Comparison of ENCODE assay signal across 19 mouse cellular contexts in genomic region chr12:88863069-88863468, GRCm38 (mm10).
DNase-seq lines count a peak whose midpoint lies in the region; ATAC-seq and TF ChIP-seq lines count a peak whose summit lies in the region.
"Had no signal": no experiment of that assay in that cellular context is flagged by ENCODE, and none has a peak within 500 bp of the region (broad histone marks: within the 10 kb centered on the region; RNA-seq: fewer than 3 reads in every experiment).

No protein-coding gene starts in this region.

- no peak overlapping the region for H3K4me3 ChIP-seq in hindbrain, embryonic 11.5 days (ENCODE audit: low read depth, low read length)
- no peak overlapping the region for H3K4me3 ChIP-seq in hindbrain, postnatal 0 days (ENCODE audit: low read length)
- no peak overlapping the region for H3K4me3 ChIP-seq in limb, embryonic 14.5 days (replicated peaks; ENCODE audit: low read length)
- no peak overlapping the region for H3K4me3 ChIP-seq in forebrain, embryonic 11.5 days (ENCODE audit: low read depth, low read length)
- H3K4me3 ChIP-seq: forebrain, embryonic 13.5 days; heart, embryonic 13.5 days; limb, embryonic 13.5 days; midbrain, embryonic 10.5 days had no signal

- no peak for TF ChIP-seq CTCF in hindbrain, postnatal 0 days (IDR thresholded peaks at IDR 0.05; ENCODE audit: low read depth)

- no peaks in the 10 kb centered on the region for H3K9me3 ChIP-seq in hindbrain, embryonic 11.5 days (ENCODE audit: control insufficient read depth, low read length)
- no peaks in the 10 kb centered on the region for H3K9me3 ChIP-seq in hindbrain, postnatal 0 days (ENCODE audit: low read length)
- H3K9me3 ChIP-seq in limb, embryonic 14.5 days (ENCODE audit: control insufficient read depth, low read length), result no peaks in the 10 kb centered on the region
- no peaks in the 10 kb centered on the region for H3K9me3 ChIP-seq in forebrain, embryonic 11.5 days (ENCODE audit: control insufficient read depth, low read length)
- H3K9me3 ChIP-seq: forebrain, embryonic 13.5 days; heart, embryonic 13.5 days; limb, embryonic 13.5 days; midbrain, embryonic 10.5 days had no signal

- no peak overlapping the region for H3K27ac ChIP-seq in hindbrain, embryonic 11.5 days (ENCODE audit: low read depth, low read length)
- H3K27ac ChIP-seq in hindbrain, postnatal 0 days, result no peak overlapping the region
- no peak overlapping the region for H3K27ac ChIP-seq in limb, embryonic 14.5 days (replicated peaks; ENCODE audit: low read depth, low read length)
- no peak overlapping the region for H3K27ac ChIP-seq in forebrain, embryonic 11.5 days (ENCODE audit: low read depth, low read length)
- H3K27ac ChIP-seq: forebrain, embryonic 13.5 days; heart, embryonic 13.5 days; limb, embryonic 13.5 days; liver, embryonic 14.5 days; midbrain, embryonic 10.5 days had no signal

- no peaks in the 10 kb centered on the region for H3K4me1 ChIP-seq in hindbrain, embryonic 11.5 days (replicated peaks; ENCODE audit: control insufficient read depth, insufficient read depth, low read length)
- H3K4me1 ChIP-seq in hindbrain, postnatal 0 days (ENCODE audit: insufficient read depth, low read length), result peaks cover 6% of the 10 kb centered on the region; the same call in 1 of the 2 replicates
- H3K4me1 ChIP-seq in limb, embryonic 14.5 days (ENCODE audit: control insufficient read depth, insufficient read depth, low read length), result no peaks in the 10 kb centered on the region
- no peaks in the 10 kb centered on the region for H3K4me1 ChIP-seq in forebrain, embryonic 11.5 days (replicated peaks; ENCODE audit: control insufficient read depth, insufficient read depth, low read length)
- H3K4me1 ChIP-seq: heart, embryonic 13.5 days had no signal

- ATAC-seq in hindbrain, embryonic 11.5 days (ENCODE audit: low FRiP score), result no peak
- ATAC-seq in hindbrain, postnatal 0 days, result no peak
- ATAC-seq in limb, embryonic 14.5 days (ENCODE audit: low FRiP score, low read depth), result no peak
- ATAC-seq in forebrain, embryonic 11.5 days (replicated peaks; ENCODE audit: low FRiP score), result no peak
- ATAC-seq: forebrain, embryonic 13.5 days; hindbrain, embryonic 16.5 days had no signal

- no peak overlapping the region for H3K4me2 ChIP-seq in hindbrain, embryonic 11.5 days (replicated peaks; ENCODE audit: low read depth, low read length)
- no peak overlapping the region for H3K4me2 ChIP-seq in hindbrain, postnatal 0 days (ENCODE audit: low read depth, low read length)
- H3K4me2 ChIP-seq in limb, embryonic 14.5 days (replicated peaks; ENCODE audit: low read depth, low read length, severe bottlenecking), result no peak overlapping the region
- no peak overlapping the region for H3K4me2 ChIP-seq in forebrain, embryonic 11.5 days (ENCODE audit: low read depth, low read length, severe bottlenecking)
- H3K4me2 ChIP-seq: forebrain, embryonic 13.5 days; heart, embryonic 13.5 days; limb, embryonic 13.5 days had no signal

- no peaks in the 10 kb centered on the region for H3K36me3 ChIP-seq in hindbrain, embryonic 11.5 days (ENCODE audit: control insufficient read depth, insufficient read depth, low read length)
- no peaks in the 10 kb centered on the region for H3K36me3 ChIP-seq in hindbrain, postnatal 0 days (ENCODE audit: insufficient read depth, low read length)
- H3K36me3 ChIP-seq in limb, embryonic 14.5 days (ENCODE audit: control insufficient read depth, insufficient read depth, low read length), result no peaks in the 10 kb centered on the region
- no peaks in the 10 kb centered on the region for H3K36me3 ChIP-seq in forebrain, embryonic 11.5 days (ENCODE audit: control insufficient read depth, insufficient read depth, low read length)
- H3K36me3 ChIP-seq: heart, embryonic 13.5 days; limb, embryonic 13.5 days; midbrain, embryonic 10.5 days had no signal

- H3K9ac ChIP-seq in hindbrain, embryonic 11.5 days (ENCODE audit: low read depth, low read length), result no peak overlapping the region
- H3K9ac ChIP-seq in hindbrain, postnatal 0 days (replicated peaks; ENCODE audit: low read length), result no peak overlapping the region
- no peak overlapping the region for H3K9ac ChIP-seq in limb, embryonic 14.5 days (ENCODE audit: low read depth, low read length, severe bottlenecking)
- H3K9ac ChIP-seq in forebrain, embryonic 11.5 days (ENCODE audit: low read length), result no peak overlapping the region
- H3K9ac ChIP-seq: forebrain, embryonic 13.5 days; heart, embryonic 13.5 days; limb, embryonic 13.5 days; liver, embryonic 14.5 days had no signal

- peak; percentile 39 for DNase-seq in hindbrain, embryonic 11.5 days (ENCODE audit: low spot score)
- DNase-seq in hindbrain, postnatal 0 days (ENCODE audit: low spot score), result no peak
- DNase-seq in lung, postnatal 10 days, result peak; percentile 8
- no peak for DNase-seq in lung, postnatal 14 days
- peak; percentile 6 for DNase-seq in ZHBTc4 (ENCODE audit: low read depth, low spot score)
- DNase-seq in limb, embryonic 14.5 days (ENCODE audit: low spot score), result peak; percentile 77
- no peak for DNase-seq in forebrain, embryonic 11.5 days (ENCODE audit: low spot score)
- no peak for DNase-seq in thymus, postnatal 10 days (ENCODE audit: low spot score in 2 of 2)
- DNase-seq: cerebellum, adult 8-10 months; gastrocnemius, postnatal 14 days; heart, adult 18-20 months; kidney, adult 2 months; thymus, postnatal 25 days had no signal

- TF ChIP-seq POLR2A in limb, embryonic 14.5 days (IDR thresholded peaks at IDR 0.05; ENCODE audit: borderline replicate concordance, extremely low read depth, insufficient read depth, insufficient read length), result no peak

- no peaks in the 10 kb centered on the region for H3K27me3 ChIP-seq in hindbrain, embryonic 11.5 days (ENCODE audit: control insufficient read depth, insufficient read depth, low read length)
- no peaks in the 10 kb centered on the region for H3K27me3 ChIP-seq in hindbrain, postnatal 0 days (ENCODE audit: insufficient read depth, low read length)
- no peaks in the 10 kb centered on the region for H3K27me3 ChIP-seq in limb, embryonic 14.5 days (ENCODE audit: control insufficient read depth, insufficient read depth, low read length)
- no peaks in the 10 kb centered on the region for H3K27me3 ChIP-seq in forebrain, embryonic 11.5 days (ENCODE audit: control insufficient read depth, insufficient read depth, low read length)
- H3K27me3 ChIP-seq: forebrain, embryonic 13.5 days; heart, embryonic 13.5 days; limb, embryonic 13.5 days had no signal

- WGBS in hindbrain, embryonic 11.5 days, result 81% methylated on average over 4 of the region's 4 CpGs
- 60% methylated on average over 4 of the region's 4 CpGs for WGBS in hindbrain, postnatal 0 days
- WGBS in limb, embryonic 14.5 days, result 80% methylated on average over 4 of the region's 4 CpGs
- 83% methylated on average over 4 of the region's 4 CpGs for WGBS in forebrain, embryonic 11.5 days

Comparison
In these comparisons a context has a peak if more than half of its experiments do, and no peak if none do; other contexts are left out.
1. DNase-seq: peak in hindbrain, embryonic 11.5 days (single experiment), lung, postnatal 10 days (single experiment), ZHBTc4 (single experiment) and limb, embryonic 14.5 days (single experiment); none in hindbrain, postnatal 0 days (single experiment), lung, postnatal 14 days (single experiment), forebrain, embryonic 11.5 days (single experiment) and thymus, postnatal 10 days (0 of 2).